Mouse (Mus musculus) myocyte (in vitro differentiated cells): ENCODE measurements around the gene Pglyrp2. TPM values are rescaled to one million over a fixed set of nuclear protein-coding genes. Genes with fewer than 3 reads are reported as not detected.

ENCODE experiments used
- H3K27me3 ChIP-seq: one replicate; pipeline ENCODE4 v1.6.1; 2011; ENCODE audit not compliant: control insufficient read depth, insufficient read depth, insufficient read length
- H3K36me3 ChIP-seq: one replicate; pipeline ENCODE4 v1.6.1; 2011; ENCODE audit not compliant: control insufficient read depth, insufficient read depth
- H3K4me2 ChIP-seq: one replicate; pipeline ENCODE4 v1.6.1; 2011; ENCODE audit warnings: low read depth, control low read depth
- H3K4me3 ChIP-seq: one replicate; pipeline ENCODE4 v1.5.1; 2011; ENCODE audit warnings: mild to moderate bottlenecking, control low read depth, moderate library complexity
- H3K79me2 ChIP-seq: one replicate; pipeline ENCODE4 v1.6.1; 2011; ENCODE audit not compliant: control insufficient read depth, insufficient read depth
- H3ac ChIP-seq: one replicate; pipeline ENCODE4 v1.6.1; 2011; ENCODE audit not compliant: control insufficient read depth, insufficient read length
- CEBPB ChIP-seq: IDR thresholded peaks from 2 replicates; pipeline ENCODE4 v1.6.1; 2011; ENCODE audit warnings: mild to moderate bottlenecking, moderate library complexity; ENCODE audit not compliant: poor library complexity, insufficient read depth, severe bottlenecking
- E2F4 ChIP-seq: IDR thresholded peaks from one replicate; pipeline ENCODE4 v1.6.1; 2011; ENCODE audit warnings: mild to moderate bottlenecking, control low read depth, moderate library complexity; ENCODE audit not compliant: insufficient read depth
- MAX ChIP-seq: IDR thresholded peaks from one replicate; pipeline ENCODE4 v1.6.1; 2011; ENCODE audit warnings: low read depth, mild to moderate bottlenecking, control low read depth
- MYOD1 ChIP-seq, 3 experiments: IDR thresholded peaks; one replicate each; pipeline ENCODE4 v1.6.1; 2011; ENCODE audit warnings: control low read depth in 2 of 3, low read depth in 2 of 3, mild to moderate bottlenecking in 2 of 3, moderate library complexity in 1 of 3; ENCODE audit not compliant: insufficient read length in 2 of 3, control insufficient read depth in 1 of 3
- MYOG ChIP-seq, 3 experiments: IDR thresholded peaks; one replicate each; pipeline ENCODE4 v1.6.1; 2011; ENCODE audit warnings: control low read depth in 2 of 3, low read depth in 2 of 3, mild to moderate bottlenecking in 2 of 3; ENCODE audit not compliant: insufficient read length in 2 of 3, control insufficient read depth in 1 of 3, insufficient read depth in 1 of 3
- POLR2A ChIP-seq: IDR thresholded peaks from one replicate; pipeline ENCODE4 v1.6.1; 2011; ENCODE audit warnings: low read depth, mild to moderate bottlenecking, control low read depth, moderate library complexity; ENCODE audit not compliant: insufficient read length
- REST ChIP-seq: IDR thresholded peaks from one replicate; pipeline ENCODE4 v1.6.1; 2011; ENCODE audit warnings: mild to moderate bottlenecking, control low read depth, moderate library complexity; ENCODE audit not compliant: insufficient read depth, insufficient read length
- SRF ChIP-seq: IDR thresholded peaks from one replicate; pipeline ENCODE4 v1.6.1; 2011; ENCODE audit warnings: low read depth; ENCODE audit not compliant: control insufficient read depth, insufficient read length
- TCF12 ChIP-seq: IDR thresholded peaks from one replicate; pipeline ENCODE4 v1.6.1; 2011; ENCODE audit warnings: mild to moderate bottlenecking, control low read depth; ENCODE audit not compliant: poor library complexity, insufficient read depth, severe bottlenecking
- TCF3 ChIP-seq: IDR thresholded peaks from one replicate; pipeline ENCODE4 v1.6.1; 2011; ENCODE audit warnings: low read depth, control low read depth; ENCODE audit not compliant: insufficient read length
- USF1 ChIP-seq: IDR thresholded peaks from one replicate; pipeline ENCODE4 v1.6.1; 2011; ENCODE audit warnings: low read depth, mild to moderate bottlenecking, control low read depth, moderate library complexity
- polyA plus RNA-seq: library from polyadenylated mRNA; unstranded; fragments of >200 nt; fragmentation: generic; extraction: Trizol; gene quantifications from one replicate; pipeline ENCODE4 v1.2.1, GENCODE M21; 2012; ENCODE audit warnings: missing spikeins

The Pglyrp2 gene
- polyA plus RNA-seq, 1 experiment: not detected

GRCm38 (mm10) chr17:32416771-32417170 lies 7.2 kb downstream of the Pglyrp2 start:
- Histone ChIP-seq H3K36me3 (no peaks in the 10 kb centered on the region), H3ac (no peak overlapping the region), H3K27me3 (peaks cover 47% of the 10 kb centered on the region)

GRCm38 (mm10) chr17:32415417-32416020 lies 8.4 kb downstream of the Pglyrp2 start:
- H3K4me3 ChIP-seq: no peak overlapping the region
- no peak overlapping the region for H3K4me2 ChIP-seq
- H3K36me3 ChIP-seq: no peaks in the 10 kb centered on the region

More at GRCm38 (mm10) chr17:32416771-32417170, 7.2 kb downstream of the Pglyrp2 start:
- TF ChIP-seq E2F4 (no peak), MAX (no peak), USF1 (no peak)
- Histone ChIP-seq H3K79me2 (no peaks in the 10 kb centered on the region), H3K4me3 (no peak overlapping the region), H3K4me2 (no peak overlapping the region)

GRCm38 (mm10) chr17:32411898-32412297 lies 12.1 kb downstream of the Pglyrp2 start:
- no peak overlapping the region for H3K4me2 ChIP-seq
- TF ChIP-seq USF1 (no peak), TCF3 (no peak), E2F4 (no peak)
- no peak overlapping the region for H3K4me3 ChIP-seq
- H3ac ChIP-seq: no peak overlapping the region
- no peaks in the 10 kb centered on the region for H3K79me2 ChIP-seq
- H3K27me3 ChIP-seq: peaks cover 24% of the 10 kb centered on the region
- no peaks in the 10 kb centered on the region for H3K36me3 ChIP-seq

More at GRCm38 (mm10) chr17:32415417-32416020, 8.4 kb downstream of the Pglyrp2 start:
- Histone ChIP-seq H3K27me3 (peaks cover 43% of the 10 kb centered on the region), H3ac (no peak overlapping the region), H3K79me2 (no peaks in the 10 kb centered on the region)
- TF ChIP-seq REST: no peak
- no peak for TF ChIP-seq MAX

DNA sequence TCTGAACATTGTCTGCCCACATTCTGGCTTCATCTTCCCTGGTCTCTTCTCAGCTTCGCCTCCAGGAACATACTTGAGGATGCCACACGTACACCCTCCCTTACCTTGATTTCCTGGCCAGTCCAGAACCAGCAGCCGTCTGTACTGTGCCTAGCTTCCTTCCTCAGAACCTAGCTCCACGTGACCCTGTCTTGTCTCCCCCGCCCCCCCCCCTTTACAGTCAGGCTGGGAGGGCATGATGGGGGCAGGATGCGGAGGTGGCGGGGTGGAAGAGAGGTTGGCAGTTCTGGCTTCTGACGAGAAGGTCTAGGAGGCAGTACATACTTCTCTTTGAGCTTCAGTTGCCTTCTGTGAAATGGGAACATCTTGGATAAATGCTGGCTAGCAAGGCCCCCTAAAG lies 20.6 kb downstream of the Pglyrp2 start, which contains the start of gene Rasal3:
TSS of gene Rasal3 (minus strand) at position 167 of the 400 bp plus-strand sequence.
- TF ChIP-seq TCF3 (no peak), CEBPB (no peak), MYOD1 (IDR thresholded peaks at IDR 0.05; ENCODE audit: control insufficient read depth in 1 of 3, insufficient read length in 2 of 3, low read depth in 2 of 3) (no peak), TCF12 (no peak), SRF (no peak), POLR2A (no peak), USF1 (no peak), E2F4 (no peak), MYOG (IDR thresholded peaks at IDR 0.05; ENCODE audit: control insufficient read depth in 1 of 3, insufficient read depth in 1 of 3, insufficient read length in 2 of 3, low read depth in 2 of 3) (no peak)
- no peak within 1 kb of the TSS for H3K4me3 ChIP-seq

DNA sequence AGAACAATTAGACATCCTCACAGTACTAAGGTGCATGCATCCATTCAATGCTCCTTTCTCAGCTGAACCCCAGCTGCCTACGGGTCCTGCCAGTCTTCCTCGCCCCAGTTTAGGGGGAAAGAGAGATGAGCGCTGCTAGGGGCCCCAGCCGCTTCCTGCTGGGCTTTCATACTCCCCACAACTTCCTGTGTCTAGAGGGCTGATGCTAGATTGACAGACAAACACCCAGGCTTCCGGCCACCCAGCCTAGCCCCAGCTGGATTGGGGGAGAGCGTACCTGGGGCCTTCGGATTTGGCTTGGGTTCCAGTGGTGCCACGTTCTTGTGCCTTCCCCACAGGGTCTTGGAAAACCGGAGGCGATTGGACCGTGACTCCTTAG lies 21.2 kb downstream of the Pglyrp2 start:
- H3ac ChIP-seq: no peak overlapping the region
- H3K27me3 ChIP-seq: peaks cover 13% of the 10 kb centered on the region
- H3K4me3 ChIP-seq: no peak overlapping the region
- H3K4me2 ChIP-seq: no peak overlapping the region
- no peaks in the 10 kb centered on the region for H3K36me3 ChIP-seq
- no peaks in the 10 kb centered on the region for H3K79me2 ChIP-seq
- TF ChIP-seq REST (no peak), USF1 (no peak), POLR2A (no peak), SRF (no peak), MYOG (IDR thresholded peaks at IDR 0.05; ENCODE audit: control insufficient read depth in 1 of 3, insufficient read depth in 1 of 3, insufficient read length in 2 of 3, low read depth in 2 of 3) (no peak), TCF3 (no peak), MYOD1 (IDR thresholded peaks at IDR 0.05; ENCODE audit: control insufficient read depth in 1 of 3, insufficient read length in 2 of 3, low read depth in 2 of 3) (no peak)

More for the DNA sequence above, 20.6 kb downstream of the Pglyrp2 start, which contains the start of gene Rasal3:
- Histone ChIP-seq H3K27me3 (peaks cover 9% of the 10 kb centered on the region), H3K79me2 (no peaks in the 10 kb centered on the region), H3K36me3 (no peaks in the 10 kb centered on the region), H3ac (no peak within 1 kb of the TSS), H3K4me2 (no peak within 1 kb of the TSS)

- H3K79me2 ChIP-seq: no peaks in the 10 kb centered on the region
- H3ac ChIP-seq: no peak overlapping the region
- peaks cover 19% of the 10 kb centered on the region for H3K27me3 ChIP-seq
- no peaks in the 10 kb centered on the region for H3K36me3 ChIP-seq
- no peak overlapping the region for H3K4me2 ChIP-seq
- no peak for TF ChIP-seq POLR2A
- TF ChIP-seq TCF3: no peak
- TF ChIP-seq TCF12: no peak
- TF ChIP-seq USF1: no peak
- H3K4me3 ChIP-seq: no peak overlapping the region
Observed at GRCm38 (mm10) chr17:32402011-32402778, 21.8 kb downstream of the Pglyrp2 start.
